Mouse (Mus musculus): ENCODE measurements around the gene Slc9a3r2.
A peak's percentile ranks its signal among the peaks of the same experiment; 100 is the strongest.
"Not testable (repeated sequence)": the region's sequence is repeated elsewhere in the genome, so short reads cannot be mapped to it uniquely, and the experiment has no call there.

Gene Slc9a3r2

GRCm38 (mm10) chr17:24650070-24650616, at the start of gene Slc9a3r2:
TSS of gene Slc9a3r2 (minus strand) at chr17:24650327.
- DNase-seq (ENCODE audit: low spot score): no peak

- no peak for DNase-seq (ENCODE audit: low spot score)
Measured at GRCm38 (mm10) chr17:24699473-24699872, 49.3 kb upstream of the Slc9a3r2 start.

GRCm38 (mm10) chr17:24698715-24699114, 48.6 kb upstream of the Slc9a3r2 start:
- DNase-seq (ENCODE audit: low spot score): no peak

GRCm38 (mm10) chr17:24697985-24698384, 47.9 kb upstream of the Slc9a3r2 start:
- no peak for DNase-seq (ENCODE audit: low spot score)

- no peak for DNase-seq (ENCODE audit: low spot score)
Measured at GRCm38 (mm10) chr17:24696011-24696697, 46.0 kb upstream of the Slc9a3r2 start, which contains the start of the genes Gfer and Noxo1. TSS of gene Gfer (minus strand) at chr17:24696156. TSS of gene Noxo1 (plus strand) at chr17:24696234.

- DNase-seq (ENCODE audit: low spot score): no peak
Measured at GRCm38 (mm10) chr17:24695326-24696010, 45.3 kb upstream of the Slc9a3r2 start.

- DNase-seq (ENCODE audit: low spot score): no peak
Measured at GRCm38 (mm10) chr17:24692385-24692784, 42.3 kb upstream of the Slc9a3r2 start.

- DNase-seq (ENCODE audit: low spot score): no peak
Measured at GRCm38 (mm10) chr17:24689251-24690081, 39.3 kb upstream of the Slc9a3r2 start, which contains the start of gene Syngr3. TSS of gene Syngr3 (minus strand) at chr17:24689955.

- DNase-seq (ENCODE audit: low spot score): no peak
Measured at GRCm38 (mm10) chr17:24687599-24687998, 37.5 kb upstream of the Slc9a3r2 start.

GRCm38 (mm10) chr17:24687146-24687595, 37.0 kb upstream of the Slc9a3r2 start:
- DNase-seq (ENCODE audit: low spot score): no peak

GRCm38 (mm10) chr17:24686514-24686913, 36.4 kb upstream of the Slc9a3r2 start:
- DNase-seq (ENCODE audit: low spot score): no peak

GRCm38 (mm10) chr17:24677500-24678080, 27.5 kb upstream of the Slc9a3r2 start:
- no peak for DNase-seq (ENCODE audit: low spot score)

GRCm38 (mm10) chr17:24676877-24677276, 26.8 kb upstream of the Slc9a3r2 start:
- DNase-seq (ENCODE audit: low spot score): no peak

GRCm38 (mm10) chr17:24676187-24676586, 26.1 kb upstream of the Slc9a3r2 start:
- DNase-seq (ENCODE audit: low spot score): no peak

GRCm38 (mm10) chr17:24674277-24674676, 24.1 kb upstream of the Slc9a3r2 start:
- DNase-seq (ENCODE audit: low spot score): no peak

- DNase-seq (ENCODE audit: low spot score): no peak
Measured at GRCm38 (mm10) chr17:24672141-24672540, 22.0 kb upstream of the Slc9a3r2 start.

GRCm38 (mm10) chr17:24671346-24671745, 21.2 kb upstream of the Slc9a3r2 start:
- DNase-seq (ENCODE audit: low spot score): no peak

- no peak for DNase-seq (ENCODE audit: low spot score)
Measured at GRCm38 (mm10) chr17:24670246-24670844, 20.2 kb upstream of the Slc9a3r2 start.

- DNase-seq (ENCODE audit: low spot score): peak; percentile 78
Measured at GRCm38 (mm10) chr17:24669545-24670245, 19.6 kb upstream of the Slc9a3r2 start, which contains the start of gene Zfp598. TSS of gene Zfp598 (plus strand) at chr17:24669687.

GRCm38 (mm10) chr17:24669214-24669544, 19.1 kb upstream of the Slc9a3r2 start:
- DNase-seq (ENCODE audit: low spot score): not testable (repeated sequence)

GRCm38 (mm10) chr17:24667416-24667815, 17.3 kb upstream of the Slc9a3r2 start:
- no peak for DNase-seq (ENCODE audit: low spot score)
